Mouse (Mus musculus) G1E (cell line): ENCODE measurements around the gene Prap1.
A peak's percentile ranks its signal among the peaks of the same experiment; 100 is the strongest.

Experiments
- CTCF ChIP-seq: IDR thresholded peaks from 2 replicates; pipeline ENCODE4 v1.5.1; 2012; ENCODE audit warnings: low read depth, low read length, inconsistent platforms, mixed read lengths
- GATA1 ChIP-seq: IDR thresholded peaks from 2 replicates; pipeline ENCODE4 v1.6.1; 2012; ENCODE audit warnings: borderline replicate concordance, low read length, inconsistent platforms, mixed read lengths
- GATA2 ChIP-seq: IDR thresholded peaks from 2 replicates; pipeline ENCODE4 v1.6.1; 2012; ENCODE audit warnings: low read depth, low read length, inconsistent platforms, borderline replicate concordance
- POLR2AphosphoS5 ChIP-seq: IDR thresholded peaks from 2 replicates; pipeline ENCODE4 v1.6.1; 2012; ENCODE audit warnings: low read depth, low read length, inconsistent platforms; ENCODE audit not compliant: insufficient replicate concordance

DNA sequence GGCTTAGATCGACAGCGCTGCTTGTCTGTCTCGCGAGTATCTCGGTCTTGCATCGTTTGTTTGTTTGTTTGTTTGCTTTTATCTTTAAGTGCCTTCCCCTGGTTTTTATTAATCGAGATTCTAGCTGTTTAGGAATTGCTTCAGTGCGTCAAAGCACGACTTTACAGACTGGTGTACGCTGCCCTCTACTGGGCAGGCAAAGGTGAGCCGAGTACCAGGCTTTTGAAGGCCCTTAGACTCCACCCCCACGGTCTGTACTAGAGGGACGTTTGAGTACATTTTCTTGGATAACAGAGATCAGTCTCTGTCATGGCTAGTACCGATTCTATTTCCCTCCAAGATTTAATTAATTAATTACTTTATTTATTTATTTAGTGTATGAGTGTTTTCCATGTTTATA, 48.2 kb downstream of the Prap1 start:
- TF ChIP-seq CTCF (peak; percentile 46), GATA1 (no peak), GATA2 (no peak), POLR2AphosphoS5 (no peak)
